Mouse (Mus musculus) myocyte (in vitro differentiated cells): ENCODE data around the gene Fstl3.

Source experiments
- E2F4 ChIP-seq: IDR thresholded peaks from one replicate; pipeline ENCODE4 v1.6.1; 2011; ENCODE audit warnings: mild to moderate bottlenecking, control low read depth, moderate library complexity; ENCODE audit not compliant: insufficient read depth
- MYOD1 ChIP-seq, 3 experiments: IDR thresholded peaks; one replicate each; pipeline ENCODE4 v1.6.1; 2011; ENCODE audit warnings: control low read depth in 2 of 3, low read depth in 2 of 3, mild to moderate bottlenecking in 2 of 3, moderate library complexity in 1 of 3; ENCODE audit not compliant: insufficient read length in 2 of 3, control insufficient read depth in 1 of 3
- POLR2A ChIP-seq: IDR thresholded peaks from one replicate; pipeline ENCODE4 v1.6.1; 2011; ENCODE audit warnings: low read depth, mild to moderate bottlenecking, control low read depth, moderate library complexity; ENCODE audit not compliant: insufficient read length
- REST ChIP-seq: IDR thresholded peaks from one replicate; pipeline ENCODE4 v1.6.1; 2011; ENCODE audit warnings: mild to moderate bottlenecking, control low read depth, moderate library complexity; ENCODE audit not compliant: insufficient read depth, insufficient read length
- TCF12 ChIP-seq: IDR thresholded peaks from one replicate; pipeline ENCODE4 v1.6.1; 2011; ENCODE audit warnings: mild to moderate bottlenecking, control low read depth; ENCODE audit not compliant: poor library complexity, insufficient read depth, severe bottlenecking
- TCF3 ChIP-seq: IDR thresholded peaks from one replicate; pipeline ENCODE4 v1.6.1; 2011; ENCODE audit warnings: low read depth, control low read depth; ENCODE audit not compliant: insufficient read length

- TF ChIP-seq POLR2A (no peak), TCF12 (no peak), E2F4 (no peak), MYOD1 (IDR thresholded peaks at IDR 0.05; ENCODE audit: control insufficient read depth in 1 of 3, insufficient read length in 2 of 3, low read depth in 2 of 3) (no peak), REST (no peak), TCF3 (no peak)
Observed at GRCm38 (mm10) chr10:79802331-79802971, 25.4 kb downstream of the Fstl3 start.
